Mouse (Mus musculus): ENCODE results near the gene Wfikkn1.

GRCm38 (mm10) chr17:25864311-25864710 is 16.3 kb downstream of the Wfikkn1 start:
- no peak for TF ChIP-seq CTCF (IDR thresholded peaks at IDR 0.05 in 2 of 3, conservative IDR thresholded peaks at IDR 0.05 in 1 of 3; ENCODE audit: control insufficient read depth in 1 of 3, insufficient read depth in 1 of 3, low read depth in 2 of 3, low read length in 3 of 3, poor library complexity in 1 of 3, severe bottlenecking in 1 of 3)
- no peak for TF ChIP-seq TCF12 (IDR thresholded peaks at IDR 0.05; ENCODE audit: low read depth, low read length)
- no peak for TF ChIP-seq USF1 (IDR thresholded peaks at IDR 0.05; ENCODE audit: low read depth, low read length)
- no peak for TF ChIP-seq UBTF (IDR thresholded peaks at IDR 0.05; ENCODE audit: borderline replicate concordance, insufficient read depth, low read depth, low read length)
- TF ChIP-seq POLR2A (IDR thresholded peaks at IDR 0.05; ENCODE audit: control insufficient read depth in 1 of 2, insufficient read depth in 1 of 2, low read depth in 1 of 2, low read length in 2 of 2, poor library complexity in 1 of 2): no peak
- no peak for TF ChIP-seq SIN3A (IDR thresholded peaks at IDR 0.05; ENCODE audit: low read length)
- TF ChIP-seq CHD2 (IDR thresholded peaks at IDR 0.05; ENCODE audit: low read length): no peak
